Mouse (Mus musculus): ENCODE measurements around the gene Olfr553. TPM values are rescaled to one million over a fixed set of nuclear protein-coding genes. Genes with fewer than 3 reads are reported as not detected.
"Not testable (repeated sequence)": the region's sequence is repeated elsewhere in the genome, so short reads cannot be mapped to it uniquely, and the experiment has no call there.

The Olfr553 gene
- total and polyA plus RNA-seq, 3 experiments, result not detected

DNA sequence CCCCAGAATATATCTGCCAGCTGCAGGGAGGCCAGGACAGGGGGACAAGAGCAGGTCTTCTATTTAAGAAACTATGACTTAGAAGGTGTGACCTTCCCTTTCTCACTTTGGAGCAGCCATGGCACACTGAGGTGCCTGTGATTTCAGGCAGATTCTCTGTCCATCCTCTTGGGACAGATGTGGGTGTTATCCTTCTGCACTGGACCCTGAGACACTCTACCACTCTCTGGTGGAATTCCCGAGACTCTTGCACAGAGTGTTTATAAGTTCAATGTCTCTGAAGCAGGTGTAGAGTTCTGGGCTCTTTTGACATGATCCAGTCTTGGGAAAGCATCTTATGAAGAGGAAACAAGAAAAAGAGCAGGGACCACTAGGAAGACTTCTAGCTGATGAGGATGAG, 20.1 kb upstream of the Olfr553 start, which contains the start of gene Olfr554:
TSS of gene Olfr554 (plus strand) at position 301 of the 400 bp plus-strand sequence.
- H3K27ac ChIP-seq (ENCODE audit: control insufficient read depth, low read depth, low read length), result no peak within 1 kb of the TSS
- H3K79me2 ChIP-seq (ENCODE audit: control insufficient read depth, insufficient read depth, low read length, poor library complexity), result no peaks in the 10 kb centered on the region
- H3K9ac ChIP-seq (ENCODE audit: control insufficient read depth, low read depth, low read length, poor library complexity, severe bottlenecking), result no peak within 1 kb of the TSS
- no peaks in the 10 kb centered on the region for H3K36me3 ChIP-seq (ENCODE audit: control insufficient read depth in 1 of 2, insufficient read depth in 2 of 2, low read length in 2 of 2)
- TF ChIP-seq GATA1 (IDR thresholded peaks at IDR 0.05; ENCODE audit: low read depth, low read length), result no peak
- no peaks in the 10 kb centered on the region for H3K4me1 ChIP-seq (ENCODE audit: control insufficient read depth in 1 of 2, insufficient read depth in 2 of 2, low read length in 2 of 2)
- no peaks in the 10 kb centered on the region for H3K9me3 ChIP-seq (replicated peaks; ENCODE audit: insufficient read depth, low read length)
- H3K4me3 ChIP-seq (ENCODE audit: control insufficient read depth in 1 of 2, insufficient read depth in 1 of 2, low read depth in 2 of 2, low read length in 2 of 2), result no peak within 1 kb of the TSS
- H3K27me3 ChIP-seq (ENCODE audit: control insufficient read depth in 1 of 2, insufficient read depth in 2 of 2, low read length in 2 of 2), result no peaks in the 10 kb centered on the region; a peak in 1 of 4 replicates
- DNase-seq (ENCODE audit: low read depth, low spot score), result no peak

DNA sequence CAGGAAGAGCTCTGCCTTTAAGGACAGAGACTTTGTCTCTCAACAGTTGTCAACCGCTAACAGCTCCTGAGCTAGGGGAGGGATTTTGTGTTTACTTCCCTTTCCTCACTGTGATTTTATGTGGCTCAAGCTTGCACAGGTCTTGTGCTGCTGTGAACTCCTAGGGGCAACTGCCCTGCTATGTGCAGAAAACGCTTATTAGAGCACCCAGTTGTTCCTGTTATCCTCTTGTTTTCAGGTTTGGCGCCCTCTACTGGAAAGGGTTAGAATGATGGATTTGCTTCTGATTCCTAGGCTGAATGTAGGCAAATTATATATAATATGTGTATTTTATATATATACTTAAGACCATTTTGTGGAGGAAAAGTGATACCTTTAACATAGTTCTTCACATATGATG, 18.6 kb upstream of the Olfr553 start:
- Histone ChIP-seq H3K4me1 (ENCODE audit: control insufficient read depth in 1 of 2, insufficient read depth in 2 of 2, low read length in 2 of 2) (no peaks in the 10 kb centered on the region), H3K9me3 (replicated peaks; ENCODE audit: insufficient read depth, low read length) (no peaks in the 10 kb centered on the region), H3K27ac (ENCODE audit: control insufficient read depth, low read depth, low read length) (no peak overlapping the region), H3K36me3 (ENCODE audit: control insufficient read depth in 1 of 2, insufficient read depth in 2 of 2, low read length in 2 of 2) (no peaks in the 10 kb centered on the region), H3K27me3 (ENCODE audit: control insufficient read depth in 1 of 2, insufficient read depth in 2 of 2, low read length in 2 of 2) (no peaks in the 10 kb centered on the region; a peak in 1 of 4 replicates), H3K9ac (ENCODE audit: control insufficient read depth, low read depth, low read length, poor library complexity, severe bottlenecking) (no peak overlapping the region), H3K4me3 (ENCODE audit: control insufficient read depth in 1 of 2, insufficient read depth in 1 of 2, low read depth in 2 of 2, low read length in 2 of 2) (no peak overlapping the region), H3K79me2 (ENCODE audit: control insufficient read depth, insufficient read depth, low read length, poor library complexity) (no peaks in the 10 kb centered on the region)
- TF ChIP-seq ELF1 (IDR thresholded peaks at IDR 0.05; ENCODE audit: low read depth, low read length) (no peak), EP300 (IDR thresholded peaks at IDR 0.05; ENCODE audit: low read depth in 1 of 2, low read length in 2 of 2) (no peak), E2F4 (IDR thresholded peaks at IDR 0.05; ENCODE audit: borderline replicate concordance, low read depth, low read length) (no peak), TAL1 (IDR thresholded peaks at IDR 0.05; ENCODE audit: low read length) (no peak), HCFC1 (IDR thresholded peaks at IDR 0.05; ENCODE audit: low read depth, low read length) (no peak), RCOR1 (IDR thresholded peaks at IDR 0.05; ENCODE audit: low read depth, low read length) (no peak), MAZ (IDR thresholded peaks at IDR 0.05; ENCODE audit: low read depth, low read length) (no peak), TBP (IDR thresholded peaks at IDR 0.05; ENCODE audit: low read depth, low read length) (no peak), JUND (IDR thresholded peaks at IDR 0.05; ENCODE audit: low read depth, low read length) (no peak), CHD1 (IDR thresholded peaks at IDR 0.05; ENCODE audit: low read depth, low read length) (no peak), ETS1 (IDR thresholded peaks at IDR 0.05; ENCODE audit: low read depth, low read length) (no peak), USF2 (IDR thresholded peaks at IDR 0.05; ENCODE audit: borderline replicate concordance in 1 of 2, insufficient read depth in 1 of 2, low read depth in 1 of 2, low read length in 2 of 2) (no peak), ZMIZ1 (IDR thresholded peaks at IDR 0.05; ENCODE audit: low read depth, low read length) (no peak), KAT2A (conservative IDR thresholded peaks at IDR 0.05; ENCODE audit: low read depth, low read length) (no peak), SMC3 (IDR thresholded peaks at IDR 0.05; ENCODE audit: low read depth, low read length) (peak; percentile 60), NELFE (IDR thresholded peaks at IDR 0.05; ENCODE audit: low read depth, low read length) (no peak), SIN3A (IDR thresholded peaks at IDR 0.05; ENCODE audit: low read length) (no peak), MYC (IDR thresholded peaks at IDR 0.05; ENCODE audit: low read depth, low read length) (no peak), MXI1 (IDR thresholded peaks at IDR 0.05; ENCODE audit: low read depth, low read length) (no peak), POLR2A (IDR thresholded peaks at IDR 0.05; ENCODE audit: control insufficient read depth in 1 of 2, insufficient read depth in 1 of 2, low read depth in 1 of 2, low read length in 2 of 2, poor library complexity in 1 of 2) (no peak), MEF2A (IDR thresholded peaks at IDR 0.05; ENCODE audit: extremely low read depth, insufficient replicate concordance, low read depth, low read length, poor library complexity, severe bottlenecking) (no peak), CTCF (IDR thresholded peaks at IDR 0.05 in 2 of 3, conservative IDR thresholded peaks at IDR 0.05 in 1 of 3; ENCODE audit: control insufficient read depth in 1 of 3, insufficient read depth in 1 of 3, low read depth in 2 of 3, low read length in 3 of 3, poor library complexity in 1 of 3, severe bottlenecking in 1 of 3) (peak in 2 of 3 experiments; percentile 38 to 58; a peak in 3 of 6 replicates), MAFK (IDR thresholded peaks at IDR 0.05; ENCODE audit: borderline replicate concordance, low read depth, low read length) (no peak), RAD21 (IDR thresholded peaks at IDR 0.05; ENCODE audit: low read depth, low read length) (peak; percentile 23), TCF12 (IDR thresholded peaks at IDR 0.05; ENCODE audit: low read depth, low read length) (no peak), CHD2 (IDR thresholded peaks at IDR 0.05; ENCODE audit: low read length) (no peak)
- DNase-seq (ENCODE audit: low read depth, low spot score), result peak; percentile 59

DNA sequence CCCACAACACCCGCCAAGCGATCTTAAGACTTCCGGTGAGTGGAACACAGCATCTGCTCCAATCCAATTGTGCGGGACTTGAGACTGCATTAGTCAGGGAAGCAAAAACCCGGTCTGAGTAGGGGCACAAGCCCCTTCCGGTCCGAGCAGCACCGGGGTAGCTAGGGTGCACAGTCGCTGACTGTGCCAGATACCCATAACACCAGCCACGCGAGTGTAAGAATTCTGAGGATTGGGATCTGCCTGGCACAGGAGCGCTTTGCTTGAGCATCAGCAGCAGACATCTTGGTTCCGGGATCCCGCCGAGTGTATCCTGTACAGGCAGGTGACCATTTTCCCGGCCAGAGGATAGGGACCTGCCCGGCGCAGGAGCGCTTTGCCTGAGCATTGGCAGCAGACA, 2.4 kb upstream of the Olfr553 start:
- H3K27ac ChIP-seq (ENCODE audit: control insufficient read depth, low read depth, low read length); H3K27me3 ChIP-seq (ENCODE audit: control insufficient read depth in 1 of 2, insufficient read depth in 2 of 2, low read length in 2 of 2); H3K36me3 ChIP-seq (ENCODE audit: control insufficient read depth in 1 of 2, insufficient read depth in 2 of 2, low read length in 2 of 2); H3K9me3 ChIP-seq (replicated peaks; ENCODE audit: insufficient read depth, low read length); DNase-seq (ENCODE audit: low read depth, low spot score); H3K4me3 ChIP-seq (ENCODE audit: control insufficient read depth in 1 of 2, insufficient read depth in 1 of 2, low read depth in 2 of 2, low read length in 2 of 2); H3K9ac ChIP-seq (ENCODE audit: control insufficient read depth, low read depth, low read length, poor library complexity, severe bottlenecking); H3K79me2 ChIP-seq (ENCODE audit: control insufficient read depth, insufficient read depth, low read length, poor library complexity); H3K4me1 ChIP-seq (ENCODE audit: control insufficient read depth in 1 of 2, insufficient read depth in 2 of 2, low read length in 2 of 2): not testable (repeated sequence)
